Mouse (Mus musculus) forebrain, embryonic 16.5 days (tissue): Measurements from ENCODE around the gene Tmem60. TPM values are rescaled to one million over a fixed set of nuclear protein-coding genes. Genes with fewer than 3 reads are reported as not detected.

ENCODE experiments used
- ATAC-seq: fragments of 200-750 bp; cut with Nextera tagmentation; 2 replicates; pipeline ENCODE4 v1.8.0; 2017; ENCODE audit warnings: mild to moderate bottlenecking, moderate library complexity
- H3K27ac ChIP-seq: fragments of 300-500 bp; sonication (generic); 2 replicates; pipeline ENCODE4 v1.5.1; 2014; ENCODE audit warnings: low read length, control low read depth
- H3K27me3 ChIP-seq: fragments of 300-500 bp; sonication (generic); replicated peaks from 2 replicates; pipeline ENCODE4 v1.6.1; 2014; ENCODE audit warnings: low read length; ENCODE audit not compliant: control insufficient read depth, insufficient read depth
- H3K36me3 ChIP-seq: fragments of 300-500 bp; sonication (generic); 2 replicates; pipeline ENCODE4 v1.6.1; 2014; ENCODE audit not compliant: control insufficient read depth, insufficient read depth
- H3K4me1 ChIP-seq: fragments of 300-500 bp; sonication (generic); replicated peaks from 2 replicates; pipeline ENCODE4 v1.6.1; 2014; ENCODE audit warnings: low read length; ENCODE audit not compliant: control insufficient read depth, insufficient read depth
- H3K4me2 ChIP-seq: fragments of 300-500 bp; sonication (generic); 2 replicates; pipeline ENCODE4 v1.6.1; 2014; ENCODE audit warnings: mild to moderate bottlenecking, low read length, control low read depth
- H3K4me3 ChIP-seq: fragments of 300-500 bp; sonication (generic); replicated peaks from 2 replicates; pipeline ENCODE4 v1.5.1; 2014; ENCODE audit warnings: mild to moderate bottlenecking, low read length, control low read depth
- H3K9ac ChIP-seq: fragments of 300-500 bp; sonication (generic); replicated peaks from 2 replicates; pipeline ENCODE4 v1.6.1; 2014; ENCODE audit warnings: low read depth, low read length, control low read depth
- H3K9me3 ChIP-seq: fragments of 300-500 bp; sonication (generic); 2 replicates; pipeline ENCODE4 v1.6.1; 2016; ENCODE audit warnings: low read length; ENCODE audit not compliant: control insufficient read depth
- WGBS: fragments of 180-500 bp; shearing (Covaris S2); extraction: QIAGEN DNeasy Blood & Tissue Kit; methylation state at CpG from one replicate; pipeline ENCODE4 v1.1.7; 2014; 5-methylcytosine and 5-hydroxymethylcytosine counted together
- polyA plus RNA-seq: library from polyadenylated mRNA; unstranded; fragments of >200 nt; fragmentation: Nextera tagmentation; extraction: Ambion mirVana; gene quantifications from 2 replicates; pipeline ENCODE4 v1.2.1, GENCODE M21; 2015

Gene Tmem60
- polyA plus RNA-seq, 1 experiment from 2014 or later = 60.9 TPM

- Histone ChIP-seq H3K9me3 (no peaks in the 10 kb centered on the region), H3K4me3 (no peak overlapping the region), H3K4me2 (no peak overlapping the region), H3K27ac (no peak overlapping the region), H3K27me3 (no peaks in the 10 kb centered on the region), H3K9ac (no peak overlapping the region), H3K4me1 (no peaks in the 10 kb centered on the region), H3K36me3 (peaks cover 9% of the 10 kb centered on the region)
- no peak for ATAC-seq
- WGBS = 96% methylated on average over 2 of the region's 2 CpGs
Observed at GRCm38 (mm10) chr5:20897446-20898167, 15.6 kb downstream of the Tmem60 start.

DNA sequence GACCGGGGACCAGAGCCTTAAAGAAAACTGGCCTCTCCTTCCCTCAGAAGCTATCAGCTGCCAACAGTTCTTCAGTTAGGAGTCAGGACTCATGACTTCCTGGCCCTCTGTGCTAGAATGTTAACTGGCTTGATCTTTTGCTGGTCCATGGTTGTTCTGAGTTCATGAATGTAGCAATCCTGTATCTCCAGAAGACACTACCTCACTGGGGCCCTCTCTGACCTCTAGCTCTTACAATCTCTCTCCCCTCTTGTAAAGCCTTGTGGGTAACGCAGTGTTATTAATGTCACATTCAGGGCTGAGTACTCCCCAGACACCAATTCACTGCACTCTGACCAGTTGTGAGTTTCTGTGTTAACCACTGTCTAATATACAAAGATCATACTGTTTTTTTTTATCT lies 22.7 kb downstream of the Tmem60 start:
- no peak overlapping the region for H3K4me2 ChIP-seq
- peaks cover 6% of the 10 kb centered on the region; the same call in 1 of the 2 replicates for H3K36me3 ChIP-seq
- no peaks in the 10 kb centered on the region for H3K9me3 ChIP-seq
- no peak for ATAC-seq
- H3K27ac ChIP-seq = no peak overlapping the region
- H3K27me3 ChIP-seq = no peaks in the 10 kb centered on the region
- H3K4me1 ChIP-seq = no peaks in the 10 kb centered on the region
- 97% methylated on average over 2 of the region's 2 CpGs for WGBS
- no peak overlapping the region for H3K9ac ChIP-seq
- no peak overlapping the region for H3K4me3 ChIP-seq

DNA sequence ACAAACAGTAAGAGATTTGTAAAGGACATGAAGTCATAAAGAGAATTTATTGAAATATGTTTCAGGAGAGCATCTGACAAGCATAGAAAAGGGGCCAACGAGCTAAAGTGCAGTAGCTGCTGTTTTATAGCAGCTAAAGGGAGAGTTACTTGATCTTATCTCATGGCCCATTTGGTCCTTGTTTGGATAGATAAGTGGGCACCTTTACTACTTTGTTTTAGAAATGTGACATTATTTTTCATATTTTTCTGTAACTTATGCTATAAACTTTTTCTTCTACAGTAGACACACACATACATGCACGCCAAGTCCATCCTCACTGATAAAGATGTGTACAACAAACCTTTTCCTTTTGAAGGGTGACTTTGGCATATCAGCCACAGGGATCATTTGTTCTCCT lies 23.4 kb downstream of the Tmem60 start:
- no peak for ATAC-seq
- Histone ChIP-seq H3K9me3 (no peaks in the 10 kb centered on the region), H3K4me2 (no peak overlapping the region), H3K9ac (no peak overlapping the region), H3K27ac (no peak overlapping the region), H3K36me3 (peaks cover 6% of the 10 kb centered on the region; the same call in 1 of the 2 replicates), H3K27me3 (no peaks in the 10 kb centered on the region), H3K4me1 (no peaks in the 10 kb centered on the region), H3K4me3 (no peak overlapping the region)
- 94% methylated on average over 2 of the region's 2 CpGs for WGBS

DNA sequence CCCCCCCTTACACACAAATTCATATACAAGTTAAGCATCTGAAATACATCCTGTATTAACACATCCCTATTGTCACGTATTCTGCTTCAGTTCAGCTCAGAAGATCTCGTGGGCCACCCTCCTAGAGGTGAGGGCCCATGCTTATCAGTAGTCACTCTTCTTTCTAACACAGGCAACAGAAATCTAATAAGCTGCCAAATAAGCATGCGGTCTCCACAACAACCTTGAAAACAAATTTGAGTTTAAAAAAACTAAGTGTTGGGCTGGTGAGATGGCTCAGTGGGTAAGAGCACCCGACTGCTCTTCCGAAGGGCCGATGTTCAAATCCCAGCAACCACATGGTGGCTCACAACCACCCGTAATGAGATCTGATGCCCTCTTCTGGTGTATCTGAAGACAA lies 24.2 kb downstream of the Tmem60 start:
- Histone ChIP-seq H3K4me3 (no peak overlapping the region), H3K4me1 (no peaks in the 10 kb centered on the region), H3K9me3 (no peaks in the 10 kb centered on the region), H3K9ac (no peak overlapping the region), H3K36me3 (peaks cover 6% of the 10 kb centered on the region; the same call in 1 of the 2 replicates), H3K27ac (no peak overlapping the region), H3K4me2 (no peak overlapping the region), H3K27me3 (no peaks in the 10 kb centered on the region)
- WGBS = 97% methylated on average over 7 of the region's 7 CpGs
- ATAC-seq = no peak

DNA sequence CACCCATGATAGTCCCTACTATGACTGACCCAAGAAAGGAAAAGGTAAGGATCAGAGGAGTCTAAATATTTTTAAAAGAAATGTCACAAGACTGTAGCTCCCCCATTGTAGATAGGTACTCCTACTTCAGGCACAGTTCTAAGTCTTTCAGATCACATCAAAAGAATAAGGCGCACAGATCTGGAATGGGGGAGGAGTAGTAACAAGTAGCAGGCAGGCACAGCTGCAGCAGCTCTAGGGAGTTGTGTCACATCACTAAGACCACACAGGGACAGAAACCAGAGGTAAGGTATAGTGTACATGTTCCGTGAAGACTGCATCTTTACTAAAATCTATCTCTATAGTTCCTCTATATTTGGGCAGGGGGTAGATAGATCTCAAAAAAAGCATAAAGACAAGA lies 29.8 kb downstream of the Tmem60 start:
- no peak overlapping the region for H3K9ac ChIP-seq
- H3K27me3 ChIP-seq = no peaks in the 10 kb centered on the region
- WGBS = 84% methylated on average over 2 of the region's 2 CpGs
- H3K4me1 ChIP-seq = no peaks in the 10 kb centered on the region
- H3K27ac ChIP-seq = no peak overlapping the region
- H3K9me3 ChIP-seq = no peaks in the 10 kb centered on the region
- H3K4me2 ChIP-seq = no peak overlapping the region
- no peaks in the 10 kb centered on the region for H3K36me3 ChIP-seq
- ATAC-seq = no peak
- H3K4me3 ChIP-seq = no peak overlapping the region

GRCm38 (mm10) chr5:20913372-20914275 lies 31.6 kb downstream of the Tmem60 start:
- no peak overlapping the region for H3K4me2 ChIP-seq
- 0 out of 2 replicates have a peak, but pooled peaks have one; percentile 45 for ATAC-seq
- H3K4me1 ChIP-seq = no peaks in the 10 kb centered on the region
- WGBS = 75% methylated on average over 11 of the region's 11 CpGs
- H3K27ac ChIP-seq = no peak overlapping the region
- no peaks in the 10 kb centered on the region for H3K9me3 ChIP-seq
- no peak overlapping the region for H3K9ac ChIP-seq
- no peak overlapping the region for H3K4me3 ChIP-seq
- no peaks in the 10 kb centered on the region for H3K27me3 ChIP-seq
- no peaks in the 10 kb centered on the region for H3K36me3 ChIP-seq

- Histone ChIP-seq H3K27ac (no peak overlapping the region), H3K36me3 (no peaks in the 10 kb centered on the region), H3K9ac (no peak overlapping the region), H3K27me3 (no peaks in the 10 kb centered on the region), H3K9me3 (no peaks in the 10 kb centered on the region), H3K4me2 (no peak overlapping the region), H3K4me3 (no peak overlapping the region), H3K4me1 (peaks cover 5% of the 10 kb centered on the region; the same call in 1 of the 2 replicates)
- 97% methylated on average over 4 of the region's 4 CpGs for WGBS
- no peak for ATAC-seq
Observed at GRCm38 (mm10) chr5:20918967-20919366, 37.0 kb downstream of the Tmem60 start.

GRCm38 (mm10) chr5:20919566-20919965 lies 37.6 kb downstream of the Tmem60 start:
- H3K27ac ChIP-seq = no peak overlapping the region; the same call in 1 of the 2 replicates
- H3K4me2 ChIP-seq = no peak overlapping the region
- peak; percentile 68 for ATAC-seq
- no peaks in the 10 kb centered on the region for H3K9me3 ChIP-seq
- no peaks in the 10 kb centered on the region for H3K27me3 ChIP-seq
- WGBS = 52% methylated on average over 9 of the region's 9 CpGs
- no peaks in the 10 kb centered on the region for H3K36me3 ChIP-seq
- peaks cover 5% of the 10 kb centered on the region; the same call in 1 of the 2 replicates for H3K4me1 ChIP-seq
- no peak overlapping the region for H3K9ac ChIP-seq
- no peak overlapping the region for H3K4me3 ChIP-seq

DNA sequence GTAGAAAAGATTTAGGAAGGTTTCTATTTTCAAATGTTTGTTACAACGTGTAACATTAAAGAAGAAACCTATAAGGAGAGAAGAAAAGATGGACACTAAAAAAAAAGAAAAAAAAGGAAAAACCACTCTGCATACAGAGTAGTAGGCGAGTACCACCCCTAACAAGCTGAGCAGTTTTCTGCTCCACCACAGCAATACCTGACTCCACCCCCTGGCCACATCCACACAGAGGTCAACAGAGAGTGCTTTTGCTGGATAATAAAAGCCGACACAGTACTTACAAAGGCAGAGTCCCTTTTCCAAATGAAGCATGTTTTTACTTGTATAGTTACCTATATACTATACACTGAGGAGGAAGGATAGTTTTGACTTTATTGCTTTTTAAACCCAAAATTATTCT lies 42.6 kb downstream of the Tmem60 start:
- no peak for ATAC-seq
- no peak overlapping the region for H3K4me3 ChIP-seq
- no peaks in the 10 kb centered on the region for H3K9me3 ChIP-seq
- WGBS = 84% methylated on average over 3 of the region's 3 CpGs
- no peaks in the 10 kb centered on the region for H3K27me3 ChIP-seq
- no peak overlapping the region for H3K27ac ChIP-seq
- no peaks in the 10 kb centered on the region for H3K36me3 ChIP-seq
- no peak overlapping the region for H3K4me2 ChIP-seq
- peaks cover 3% of the 10 kb centered on the region; the same call in 1 of the 2 replicates for H3K4me1 ChIP-seq
- no peak overlapping the region for H3K9ac ChIP-seq
